14 mouse cellular contexts compared by ENCODE assay signal in the genomic region with DNA sequence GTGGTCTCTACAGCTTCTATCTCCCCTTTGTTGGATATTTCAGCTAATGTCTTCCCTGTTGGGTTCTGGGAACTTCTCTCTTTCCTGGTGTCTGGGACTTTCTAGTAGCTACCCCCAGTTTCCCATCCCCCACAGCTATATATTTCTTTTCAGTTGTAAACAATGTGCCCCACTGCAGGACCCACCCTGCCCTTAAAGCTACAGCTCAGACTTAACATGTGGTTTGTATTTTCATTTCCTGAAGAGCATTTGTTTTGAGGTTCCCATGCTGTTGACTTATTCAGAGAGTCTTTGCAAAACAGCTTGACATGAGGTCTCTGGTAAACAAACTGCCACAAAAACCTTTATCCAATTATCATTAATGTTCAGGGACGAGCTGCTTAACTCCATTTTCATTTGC.
"Had no signal": no experiment of that assay in that cellular context is flagged by ENCODE, and none has a peak within 500 bp of the region (broad histone marks: within the 10 kb centered on the region; RNA-seq: fewer than 3 reads in every experiment).

No protein-coding gene starts in this region.

- H3K36me3 ChIP-seq: liver, embryonic 15.5 days; midbrain, embryonic 12.5 days; neural tube, embryonic 13.5 days had no signal

- H3K4me1 ChIP-seq: liver, embryonic 15.5 days; midbrain, embryonic 12.5 days had no signal

- H3K4me2 ChIP-seq: liver, embryonic 11.5 days; liver, embryonic 15.5 days; midbrain, embryonic 12.5 days; neural tube, embryonic 13.5 days had no signal

- DNase-seq: kidney, postnatal 10 days; kidney, postnatal 4 days; left cerebral cortex, postnatal 4 days; lung, adult 2 months; retina, postnatal 1 day; right cerebral cortex, postnatal 4 days had no signal

- H3K27me3 ChIP-seq: liver, embryonic 15.5 days; midbrain, embryonic 12.5 days; neural tube, embryonic 13.5 days had no signal

- ATAC-seq: lung, postnatal 0 days; midbrain, embryonic 16.5 days had no signal

- H3K4me3 ChIP-seq: layer of hippocampus, adult 2 months; liver, embryonic 15.5 days; midbrain, embryonic 12.5 days; neural tube, embryonic 13.5 days had no signal

- H3K9me3 ChIP-seq: liver, embryonic 15.5 days; midbrain, embryonic 12.5 days; neural tube, embryonic 13.5 days had no signal

- H3K9ac ChIP-seq: liver, embryonic 15.5 days; midbrain, embryonic 12.5 days; neural tube, embryonic 13.5 days had no signal

- H3K27ac ChIP-seq: layer of hippocampus, adult 2 months; liver, embryonic 15.5 days; macrophage; midbrain, embryonic 12.5 days; neural tube, embryonic 13.5 days had no signal
